Mouse (Mus musculus) c-Kit-negative CD71-positive TER-119-positive erythroid progenitor cells, embryonic 14.5 days (primary cell): Measurements from ENCODE around the gene Plod2.

Experiments
- DNase-seq: peaks from one replicate; pipeline ENCODE4 v3.0.0-alpha.2; 2013; ENCODE audit warnings: low read depth, low spot score

Plod2 gene

GRCm38 (mm10) chr9:92541977-92542561, at the start of gene Plod2:
Plod2 (plus strand) TSS chr9:92542223.
- no peak for DNase-seq

- no peak for DNase-seq
Measured at GRCm38 (mm10) chr9:92499710-92500410, 42.2 kb upstream of the Plod2 start.

GRCm38 (mm10) chr9:92504256-92504655, 37.8 kb upstream of the Plod2 start:
- no peak for DNase-seq

GRCm38 (mm10) chr9:92504889-92505288, 37.1 kb upstream of the Plod2 start:
- DNase-seq: no peak

- DNase-seq: no peak
Measured at GRCm38 (mm10) chr9:92511696-92512095, 30.3 kb upstream of the Plod2 start.

- no peak for DNase-seq
Measured at GRCm38 (mm10) chr9:92517036-92517435, 25.0 kb upstream of the Plod2 start.

- DNase-seq: no peak
Measured at GRCm38 (mm10) chr9:92520751-92521150, 21.3 kb upstream of the Plod2 start.

GRCm38 (mm10) chr9:92524506-92524905, 17.5 kb upstream of the Plod2 start:
- DNase-seq: no peak

- DNase-seq: no peak
Measured at GRCm38 (mm10) chr9:92530055-92530454, 12.0 kb upstream of the Plod2 start.

- no peak for DNase-seq
Measured at GRCm38 (mm10) chr9:92537735-92538134, 4.3 kb upstream of the Plod2 start.

- DNase-seq: no peak
Measured at GRCm38 (mm10) chr9:92538216-92538615, 3.8 kb upstream of the Plod2 start.

GRCm38 (mm10) chr9:92542591-92543416, 781 bp downstream of the Plod2 start:
- DNase-seq: no peak

GRCm38 (mm10) chr9:92544146-92544545, 2.1 kb downstream of the Plod2 start:
- DNase-seq: no peak

GRCm38 (mm10) chr9:92545021-92545420, 3.0 kb downstream of the Plod2 start:
- no peak for DNase-seq

- DNase-seq: no peak
Measured at GRCm38 (mm10) chr9:92546446-92546845, 4.4 kb downstream of the Plod2 start.

GRCm38 (mm10) chr9:92547106-92547505, 5.1 kb downstream of the Plod2 start:
- DNase-seq: no peak

GRCm38 (mm10) chr9:92547821-92548220, 5.8 kb downstream of the Plod2 start:
- no peak for DNase-seq

GRCm38 (mm10) chr9:92548603-92549002, 6.6 kb downstream of the Plod2 start:
- DNase-seq: no peak

- no peak for DNase-seq
Measured at GRCm38 (mm10) chr9:92549811-92550490, 7.9 kb downstream of the Plod2 start.

- no peak for DNase-seq
Measured at GRCm38 (mm10) chr9:92550981-92551380, 9.0 kb downstream of the Plod2 start.

GRCm38 (mm10) chr9:92551666-92552065, 9.6 kb downstream of the Plod2 start:
- DNase-seq: no peak

GRCm38 (mm10) chr9:92552691-92553090, 10.7 kb downstream of the Plod2 start:
- DNase-seq: no peak
